Mouse (Mus musculus) natural killer cell, adult 2 months (primary cell): ENCODE data around the gene 5730507C01Rik.
"Not testable (repeated sequence)": the region's sequence is repeated elsewhere in the genome, so short reads cannot be mapped to it uniquely, and the experiment has no call there.

ENCODE experiments used
- DNase-seq, 2 experiments: peaks; one replicate each; pipeline ENCODE4 v3.0.0; 2022; ENCODE audit warnings: low spot score in 2 of 2

The 5730507C01Rik gene

GRCm38 (mm10) chr12:18514171-18514570 lies at the start of gene 5730507C01Rik:
5730507C01Rik (plus strand) TSS chr12:18514510.
- DNase-seq = no peak

GRCm38 (mm10) chr12:18514616-18515015 lies 306 bp downstream of the 5730507C01Rik start:
- not testable (repeated sequence) for DNase-seq

DNA sequence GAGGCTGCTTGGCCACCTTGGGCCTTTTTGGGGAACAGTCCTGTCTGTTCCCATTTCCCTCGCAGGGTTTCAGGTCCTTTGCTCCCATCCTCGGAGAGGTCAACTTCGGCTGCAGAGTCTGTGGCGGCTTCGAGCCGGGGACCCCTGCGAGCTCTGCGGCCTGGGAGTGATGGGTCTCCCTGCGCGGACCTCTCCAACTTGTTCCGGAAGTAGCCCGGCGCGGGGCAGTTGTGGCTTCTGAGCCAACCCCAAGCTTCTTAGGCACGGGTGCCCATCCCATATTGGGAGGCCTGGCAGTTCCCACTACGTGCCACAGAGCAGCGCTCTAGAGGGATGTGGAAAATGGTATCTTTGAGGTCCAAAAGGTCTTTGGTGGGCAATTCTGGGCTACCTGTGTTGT lies 767 bp downstream of the 5730507C01Rik start:
- not testable (repeated sequence) for DNase-seq
